ENCODE assay signal across 29 mouse cellular contexts in the genomic region with DNA sequence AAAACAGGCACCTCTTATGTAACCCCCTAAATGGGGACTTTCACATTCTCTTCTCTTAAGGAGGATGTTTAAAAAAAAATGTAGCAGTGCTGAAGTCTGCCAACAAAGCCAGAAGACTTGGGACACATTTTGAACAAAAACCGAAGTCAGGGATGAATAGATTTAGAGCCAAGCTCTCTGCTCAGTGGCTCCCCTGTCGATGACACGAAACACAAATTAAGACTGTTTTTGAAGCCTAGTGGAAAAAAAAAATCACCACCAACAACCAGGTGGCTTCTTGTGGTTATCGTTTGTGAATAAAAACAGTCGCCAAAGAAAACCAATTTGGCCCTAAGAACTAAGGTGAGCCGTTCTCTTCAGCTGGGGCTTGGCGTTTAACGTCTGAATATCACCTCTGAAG. TPM values are rescaled to one million over a fixed set of nuclear protein-coding genes. Genes with fewer than 3 reads are reported as not detected.
DNase-seq lines count a peak whose midpoint lies in the region; ATAC-seq and TF ChIP-seq lines count a peak whose summit lies in the region.
"Had no signal": no experiment of that assay in that cellular context is flagged by ENCODE, and none has a peak within 500 bp of the region (broad histone marks: within the 10 kb centered on the region; RNA-seq: fewer than 3 reads in every experiment).

No protein-coding gene starts in this region.

- H3K9ac ChIP-seq in CH12.LX (ENCODE audit: insufficient read depth, low read depth): peak overlapping the region; percentile 82
- no peak overlapping the region for H3K9ac ChIP-seq in midbrain, postnatal 0 days (replicated peaks; ENCODE audit: low read length, poor library complexity, severe bottlenecking)
- H3K9ac ChIP-seq: embryonic facial prominence, embryonic 12.5 days; forebrain, postnatal 0 days; limb, embryonic 12.5 days; midbrain, embryonic 12.5 days had no signal

- no peak for TF ChIP-seq CTCF in spleen, adult 2 months (IDR thresholded peaks at IDR 0.05; ENCODE audit: extremely low read depth, insufficient read depth, insufficient read length, insufficient replicate concordance)
- peak; percentile 11 to 66; a peak in 2 of 4 replicates for TF ChIP-seq CTCF in CH12.LX (conservative IDR thresholded peaks at IDR 0.05 in 1 of 2, IDR thresholded peaks at IDR 0.05 in 1 of 2; ENCODE audit: low read depth in 2 of 2, low read length in 2 of 2)
- TF ChIP-seq CTCF in midbrain, postnatal 0 days (IDR thresholded peaks at IDR 0.05): no peak

- no peak for ATAC-seq in midbrain, postnatal 0 days (ENCODE audit: low FRiP score)
- ATAC-seq: forebrain, postnatal 0 days had no signal

- TF ChIP-seq EP300 in CH12.LX (IDR thresholded peaks at IDR 0.05; ENCODE audit: low read length): peak; percentile 97

- no peak for TF ChIP-seq POLR2A in spleen, adult 2 months (IDR thresholded peaks at IDR 0.05; ENCODE audit: low read depth, low read length)
- TF ChIP-seq POLR2A in CH12.LX (IDR thresholded peaks at IDR 0.05; ENCODE audit: low read depth, low read length): no peak

- peak overlapping the region; percentile 57 for H3K4me2 ChIP-seq in CH12.LX (ENCODE audit: insufficient read depth, low read depth, poor library complexity, severe bottlenecking)
- H3K4me2 ChIP-seq in midbrain, postnatal 0 days (ENCODE audit: low read depth, low read length, poor library complexity, severe bottlenecking): no peak overlapping the region
- H3K4me2 ChIP-seq: embryonic facial prominence, embryonic 12.5 days; limb, embryonic 12.5 days; liver, embryonic 11.5 days; midbrain, embryonic 12.5 days had no signal

- intact Hi-C loops in left cerebral cortex, postnatal 10 days (cut with DNase I): no loop called here

- dilution Hi-C loops in CH12.LX (cut with MboI; ENCODE audit: extremely low pct_ligation_motif_present, extremely low pct_unique_long_range_greater_than_20kb, low sequenced_read_pairs): no loop called here

- in situ Hi-C loops in CH12.LX (cut with MboI; ENCODE audit: low pct_ligation_motif_present, low pct_unique_long_range_greater_than_20kb, low sequenced_read_pairs): no loop called here

- H3K27me3 ChIP-seq in spleen, adult 2 months (ENCODE audit: control insufficient read depth, insufficient read depth, low read length): no peaks in the 10 kb centered on the region
- H3K27me3 ChIP-seq in CH12.LX (replicated peaks): no peaks in the 10 kb centered on the region
- H3K27me3 ChIP-seq in midbrain, postnatal 0 days (ENCODE audit: insufficient read depth, low read length): peaks cover 13% of the 10 kb centered on the region; the same call in 1 of the 2 replicates

- DNase-seq in spleen, adult 2 months (ENCODE audit: low read depth in 1 of 2, low spot score in 2 of 2): peak; percentile 31 to 59
- no peak for DNase-seq in spleen, postnatal 4 days (ENCODE audit: low spot score in 2 of 2)
- peak; percentile 43 for DNase-seq in CD4-positive helper T cell, adult 2 months (ENCODE audit: low read depth, low spot score)
- peak; percentile 94 for DNase-seq in CH12.LX (ENCODE audit: extremely low read depth)
- DNase-seq in left cerebral cortex, postnatal 10 days (ENCODE audit: extremely low spot score in 1 of 2, low spot score in 2 of 2): no peak
- DNase-seq in midbrain, postnatal 0 days (ENCODE audit: low spot score): no peak
- DNase-seq in testis, postnatal 14 days (ENCODE audit: low spot score): no peak
- DNase-seq: adrenal gland, postnatal 10 days; cerebellum, adult 2 months; cerebellum, postnatal 25 days; forebrain, postnatal 0 days; kidney, adult 2 months; lung, adult 2 months; lung, postnatal 14 days; right cerebral cortex, postnatal 25 days had no signal

- no peaks in the 10 kb centered on the region for H3K9me3 ChIP-seq in CH12.LX (replicated peaks; ENCODE audit: low read length)
- no peaks in the 10 kb centered on the region for H3K9me3 ChIP-seq in midbrain, postnatal 0 days (ENCODE audit: low read length)
- H3K9me3 ChIP-seq: embryonic facial prominence, embryonic 12.5 days; heart, embryonic 10.5 days; hindbrain, embryonic 10.5 days; limb, embryonic 12.5 days; midbrain, embryonic 12.5 days had no signal

- 12% methylated on average over 8 of the region's 8 CpGs for WGBS in spleen, adult 2 months
- 43% methylated on average over 8 of the region's 8 CpGs for WGBS in macrophage (ENCODE audit: missing documents)
- WGBS in midbrain, postnatal 0 days: 90% methylated on average over 8 of the region's 8 CpGs

- H3K36me3 ChIP-seq in spleen, adult 2 months (ENCODE audit: control insufficient read depth, insufficient read depth, low read length): no peaks in the 10 kb centered on the region
- H3K36me3 ChIP-seq in CH12.LX (replicated peaks in 1 of 2; ENCODE audit: control insufficient read depth in 1 of 2, insufficient read depth in 1 of 2, low read length in 1 of 2) (no peaks in the 10 kb centered on the region), macrophage (ENCODE audit: inconsistent target) (no peaks in the 10 kb centered on the region)
- H3K36me3 ChIP-seq in midbrain, postnatal 0 days (ENCODE audit: insufficient read depth, low read length): no peaks in the 10 kb centered on the region
- H3K36me3 ChIP-seq: embryonic facial prominence, embryonic 12.5 days; heart, embryonic 10.5 days; hindbrain, embryonic 10.5 days; limb, embryonic 12.5 days; midbrain, embryonic 12.5 days had no signal

- H3K79me2 ChIP-seq in CH12.LX (replicated peaks; ENCODE audit: control insufficient read depth, extremely low read depth, insufficient read depth, poor library complexity, severe bottlenecking) (peaks cover 28% of the 10 kb centered on the region), macrophage (ENCODE audit: inconsistent target) (peaks cover 68% of the 10 kb centered on the region)

- H3K4me3 ChIP-seq in spleen, adult 2 months (ENCODE audit: extremely low read depth, insufficient read depth, insufficient read length): no peak overlapping the region
- H3K4me3 ChIP-seq in CH12.LX (replicated peaks in 1 of 3; ENCODE audit: low read depth in 2 of 3, low read length in 2 of 3, poor library complexity in 1 of 3) (peak overlapping the region in 2 of 3 experiments; percentile 66 to 82), macrophage (ENCODE audit: inconsistent target) (no peak overlapping the region)
- H3K4me3 ChIP-seq in midbrain, postnatal 0 days (ENCODE audit: low read depth, low read length): no peak overlapping the region
- H3K4me3 ChIP-seq: embryonic facial prominence, embryonic 12.5 days; heart, embryonic 10.5 days; hindbrain, embryonic 10.5 days; limb, embryonic 12.5 days; midbrain, embryonic 12.5 days had no signal

- H3K4me1 ChIP-seq in spleen, adult 2 months (ENCODE audit: control insufficient read depth, insufficient read depth, insufficient read length): peaks cover 28% of the 10 kb centered on the region
- peaks cover 16 to 73% of the 10 kb centered on the region in 2 experiments for H3K4me1 ChIP-seq in CH12.LX (ENCODE audit: control insufficient read depth in 1 of 2, insufficient read depth in 2 of 2)
- peaks cover 3% of the 10 kb centered on the region; the same call in 1 of the 2 replicates for H3K4me1 ChIP-seq in midbrain, postnatal 0 days (ENCODE audit: insufficient read depth, low read length)

- peak overlapping the region; percentile 33; the same call in 1 of the 2 replicates for H3K27ac ChIP-seq in spleen, adult 2 months (ENCODE audit: insufficient read depth, low read length)
- peak overlapping the region; percentile 62 for H3K27ac ChIP-seq in CH12.LX (ENCODE audit: insufficient read depth, low read depth)
- peak overlapping the region; percentile 91 for H3K27ac ChIP-seq in macrophage
- no peak overlapping the region for H3K27ac ChIP-seq in midbrain, postnatal 0 days (ENCODE audit: low read depth, low read length)
- H3K27ac ChIP-seq: embryonic facial prominence, embryonic 12.5 days; heart, embryonic 10.5 days; hindbrain, embryonic 10.5 days; kidney, postnatal 0 days; limb, embryonic 12.5 days; midbrain, embryonic 12.5 days had no signal

- peak; percentile 36 for TF ChIP-seq RAD21 in CH12.LX (IDR thresholded peaks at IDR 0.05; ENCODE audit: low read depth, low read length)

RNA-seq across cellular contexts. Expression of gene Mcoln2, which starts 2.7 kb away (rescaled TPM):
- polyA plus RNA-seq in spleen, adult 2 months (2012; rRNA removed): 6.6 and 8.2 TPM in 2 replicates
- total RNA-seq in CH12.LX (2012; rRNA removed) (32.0 and 43.8 TPM in 2 replicates), CH12.LX (2014; rRNA removed) (31.0 and 35.8 TPM in 2 replicates)
- polyA plus RNA-seq in CH12.LX (2012; ENCODE audit: insufficient read length, low read depth) (34.9 and 35.1 TPM in 2 replicates), macrophage (2018) (49.3 to 81.1 TPM (median 53.6 TPM) in 3 replicates)
- total RNA-seq in macrophage (2018; cell fraction: chromatin; rRNA removed): 1,000 to 10,000 TPM in 5 of 26 experiments, 100 to 1,000 TPM in 21; 274 to 1,392 (median 527) TPM
- 100 to 1,000 TPM in 14 of 26 experiments, 10 to 100 TPM in 12; 64.0 to 184 (median 105) TPM for total RNA-seq in macrophage (2018; cell fraction: cytosol; rRNA removed)
- total RNA-seq in macrophage (2018; cell fraction: nucleus; rRNA removed): 1,000 to 10,000 TPM in 2 of 26 experiments, 100 to 1,000 TPM in 24; 189 to 1,164 (median 456) TPM
- under 1 TPM in 1 of 2 experiments, not detected in 1; 0.60 TPM for total RNA-seq in left cerebral cortex, postnatal 10 days (2021)
- 0.16 TPM in 1 of 2 replicates, not detected in the other for total RNA-seq in midbrain, postnatal 0 days (2014; rRNA removed)
- 0.09 and 0.43 TPM in 2 replicates for polyA plus RNA-seq in midbrain, postnatal 0 days (2015; fragmentation: Nextera tagmentation; extraction: Ambion mirVana)
- total RNA-seq: gastrocnemius, adult 18-20 months; layer of hippocampus, postnatal 10 days had no signal

RNA-seq across cellular contexts. Expression of gene Mcoln3, which starts 35.1 kb away (rescaled TPM):
- polyA plus RNA-seq in spleen, adult 2 months (2012; rRNA removed): 3.2 and 4.1 TPM in 2 replicates
- total RNA-seq in CH12.LX (2012; rRNA removed) (7.2 and 11.3 TPM in 2 replicates), CH12.LX (2014; rRNA removed) (5.3 and 6.4 TPM in 2 replicates)
- polyA plus RNA-seq in CH12.LX (2012; ENCODE audit: insufficient read length, low read depth) (5.2 and 7.2 TPM in 2 replicates), macrophage (2018) (38.3 to 114 TPM (median 88.0 TPM) in 3 replicates)
- total RNA-seq in macrophage (2018; cell fraction: chromatin; rRNA removed): 10 to 100 TPM; 12.0 to 95.0 (median 30.7) TPM
- total RNA-seq in macrophage (2018; cell fraction: cytosol; rRNA removed): 100 to 1,000 TPM in 2 of 26 experiments, 10 to 100 TPM in 24; 10.4 to 108 (median 39.3) TPM
- 100 to 1,000 TPM in 3 of 26 experiments, 10 to 100 TPM in 23; 12.2 to 121 (median 39.6) TPM for total RNA-seq in macrophage (2018; cell fraction: nucleus; rRNA removed)
- total RNA-seq in left cerebral cortex, postnatal 10 days (2021): not detected
- total RNA-seq in midbrain, postnatal 0 days (2014; rRNA removed): 0.09 and 0.38 TPM in 2 replicates
- 0.29 and 0.38 TPM in 2 replicates for polyA plus RNA-seq in midbrain, postnatal 0 days (2015; fragmentation: Nextera tagmentation; extraction: Ambion mirVana)
- total RNA-seq: gastrocnemius, adult 18-20 months; layer of hippocampus, postnatal 10 days; MEL had no signal

RNA-seq across cellular contexts. Expression of gene Wdr63, which starts 44.4 kb away (rescaled TPM):
- polyA plus RNA-seq in spleen, adult 2 months (2012; rRNA removed): not detected in 2 replicates
- total RNA-seq in CH12.LX (2012; rRNA removed): not detected in 2 replicates
- total RNA-seq in CH12.LX (2014; rRNA removed): not detected in 2 replicates
- not detected in 2 replicates for polyA plus RNA-seq in CH12.LX (2012; ENCODE audit: insufficient read length, low read depth)
- total RNA-seq in macrophage (2018; cell fraction: chromatin; rRNA removed): 1 to 10 TPM in 9 of 26 experiments, under 1 TPM in 16, not detected in 1; 0.22 to 2.2 (median 0.74) TPM
- total RNA-seq in macrophage (2018; cell fraction: cytosol; rRNA removed): under 1 TPM; 0.06 to 0.58 (median 0.14) TPM
- total RNA-seq in macrophage (2018; cell fraction: nucleus; rRNA removed): 1 to 10 TPM in 2 of 26 experiments, under 1 TPM in 23, not detected in 1; 0.17 to 1.9 (median 0.45) TPM
- 0.07 to 0.27 TPM (median 0.10 TPM) in 3 replicates for polyA plus RNA-seq in macrophage (2018)
- total RNA-seq in left cerebral cortex, postnatal 10 days (2021): under 1 TPM; 0.26 to 0.36 TPM
- total RNA-seq in midbrain, postnatal 0 days (2014; rRNA removed): 0.80 and 1.3 TPM in 2 replicates
- polyA plus RNA-seq in midbrain, postnatal 0 days (2015; fragmentation: Nextera tagmentation; extraction: Ambion mirVana): 1.0 and 1.1 TPM in 2 replicates
- total RNA-seq: gastrocnemius, adult 18-20 months; megakaryocyte, adult 5-6 weeks; MEL; monocyte, adult 5-6 weeks had no signal
- polyA plus RNA-seq: kidney, adult 2 months; limb, embryonic 12.5 days; neural tube, embryonic 11.5 days had no signal

Comparison
In these comparisons a context has a peak if more than half of its experiments do, and no peak if none do; other contexts are left out.
1. DNase-seq: peak in spleen, adult 2 months (2 of 2), CD4-positive helper T cell, adult 2 months (single experiment) and CH12.LX (single experiment); none in spleen, postnatal 4 days (0 of 2), left cerebral cortex, postnatal 10 days (0 of 2), midbrain, postnatal 0 days (single experiment) and testis, postnatal 14 days (single experiment).
2. H3K4me3 ChIP-seq: peak in CH12.LX (2 of 3); none in spleen, adult 2 months (single experiment), macrophage (single experiment) and midbrain, postnatal 0 days (single experiment).
3. CTCF ChIP-seq: peak in CH12.LX (2 of 2); none in spleen, adult 2 months (single experiment) and midbrain, postnatal 0 days (single experiment).